Mouse (Mus musculus) stomach, embryonic 16.5 days (tissue): Measurements from ENCODE around the gene Frat2. TPM values are rescaled to one million over a fixed set of nuclear protein-coding genes. Genes with fewer than 3 reads are reported as not detected.
A peak's percentile ranks its signal among the peaks of the same experiment; 100 is the strongest.

Experiments
- ATAC-seq: fragments of 200-750 bp; cut with Nextera tagmentation; 2 replicates; pipeline ENCODE4 v1.8.0; 2017; ENCODE audit warnings: moderate number of reproducible peaks, moderate TSS enrichment; ENCODE audit not compliant: insufficient read depth, low FRiP score
- H3K27ac ChIP-seq: fragments of 300-500 bp; sonication (generic); 2 replicates; pipeline ENCODE4 v1.5.1; 2014; ENCODE audit warnings: low read length
- H3K27me3 ChIP-seq: fragments of 300-500 bp; sonication (generic); 2 replicates; pipeline ENCODE4 v1.6.1; 2014; ENCODE audit warnings: low read length, control low read depth, mixed read lengths; ENCODE audit not compliant: control insufficient read depth, insufficient read depth
- H3K36me3 ChIP-seq: fragments of 300-500 bp; sonication (generic); 2 replicates; pipeline ENCODE4 v1.6.1; 2014; ENCODE audit warnings: low read length; ENCODE audit not compliant: control insufficient read depth, insufficient read depth
- H3K4me1 ChIP-seq: fragments of 300-500 bp; sonication (generic); 2 replicates; pipeline ENCODE4 v1.6.1; 2014; ENCODE audit warnings: low read length, control low read depth, mixed read lengths; ENCODE audit not compliant: control insufficient read depth, insufficient read depth
- H3K4me2 ChIP-seq: fragments of 300-500 bp; sonication (generic); 2 replicates; pipeline ENCODE4 v1.6.1; 2014; ENCODE audit warnings: low read depth, low read length, mixed read lengths
- H3K4me3 ChIP-seq: fragments of 300-500 bp; sonication (generic); replicated peaks from 2 replicates; pipeline ENCODE4 v1.5.1; 2014; ENCODE audit warnings: mild to moderate bottlenecking, low read length
- H3K9ac ChIP-seq: fragments of 300-500 bp; sonication (generic); 2 replicates; pipeline ENCODE4 v1.6.1; 2014; ENCODE audit warnings: low read length
- H3K9me3 ChIP-seq: fragments of 300-500 bp; sonication (generic); replicated peaks from 2 replicates; pipeline ENCODE4 v1.6.1; 2016; ENCODE audit warnings: low read length, control low read depth; ENCODE audit not compliant: control insufficient read depth
- WGBS: fragments of 180-500 bp; shearing (Covaris S2); extraction: QIAGEN DNeasy Blood & Tissue Kit; methylation state at CpG from one replicate; pipeline ENCODE4 v1.1.7; 2014; 5-methylcytosine and 5-hydroxymethylcytosine counted together
- polyA plus RNA-seq: library from polyadenylated mRNA; unstranded; fragments of >200 nt; fragmentation: Nextera tagmentation; extraction: Ambion mirVana; gene quantifications from 2 replicates; pipeline ENCODE4 v1.2.1, GENCODE M21; 2015

The Frat2 gene
- 1.7 and 3.0 TPM in 2 replicates for polyA plus RNA-seq

- H3K4me3 ChIP-seq = peak within 1 kb of the TSS; percentile 69
- peaks cover 8% of the 10 kb centered on the region for H3K4me1 ChIP-seq
Observed at GRCm38 (mm10) chr19:41847992-41848851, at the start of gene Frat2. Frat2 (minus strand) TSS chr19:41848132.

GRCm38 (mm10) chr19:41896319-41896711 lies 48.4 kb upstream of the Frat2 start:
- Histone ChIP-seq H3K9ac (peak overlapping the region; percentile 72), H3K4me3 (peak overlapping the region; percentile 84), H3K9me3 (no peaks in the 10 kb centered on the region), H3K27me3 (no peaks in the 10 kb centered on the region), H3K36me3 (no peaks in the 10 kb centered on the region; the same call in 1 of the 2 replicates), H3K4me2 (peak overlapping the region; percentile 89), H3K4me1 (peaks cover 8% of the 10 kb centered on the region), H3K27ac (0 out of 2 replicates have a peak overlapping the region, but pooled peaks have one; percentile 27)
- no peak; the same call in 1 of the 2 replicates for ATAC-seq
- 19% methylated on average over 18 of the region's 18 CpGs for WGBS

More at GRCm38 (mm10) chr19:41847992-41848851, at the start of gene Frat2:
- H3K9ac ChIP-seq = peak within 1 kb of the TSS; percentile 83
- no peaks in the 10 kb centered on the region for H3K9me3 ChIP-seq
- H3K27me3 ChIP-seq = no peaks in the 10 kb centered on the region
- H3K27ac ChIP-seq = peak within 1 kb of the TSS; percentile 88
- H3K4me2 ChIP-seq = peak within 1 kb of the TSS; percentile 95
- ATAC-seq = peak; percentile 94
- H3K36me3 ChIP-seq = no peaks in the 10 kb centered on the region
- under 1% methylated on average over 71 of the region's 72 CpGs for WGBS

- 1% methylated on average over 46 of the region's 46 CpGs for WGBS
- 0 out of 2 replicates have a peak within 1 kb of the TSS, but pooled peaks have one; percentile 27 for H3K27ac ChIP-seq
Observed at GRCm38 (mm10) chr19:41895460-41896318, 47.8 kb upstream of the Frat2 start, which contains the start of gene Rrp12. Rrp12 (minus strand) TSS chr19:41896173.

GRCm38 (mm10) chr19:41894959-41895358 lies 47.0 kb upstream of the Frat2 start:
- H3K4me1 ChIP-seq = peaks cover 8% of the 10 kb centered on the region
- H3K4me3 ChIP-seq = peak overlapping the region; percentile 84
- no peak for ATAC-seq
- H3K9ac ChIP-seq = peak overlapping the region; percentile 72
- peak overlapping the region; percentile 89 for H3K4me2 ChIP-seq
- WGBS = 34% methylated on average over 7 of the region's 7 CpGs
- H3K36me3 ChIP-seq = no peaks in the 10 kb centered on the region; the same call in 1 of the 2 replicates
- H3K27me3 ChIP-seq = no peaks in the 10 kb centered on the region
- H3K9me3 ChIP-seq = no peaks in the 10 kb centered on the region
- 0 out of 2 replicates have a peak overlapping the region, but pooled peaks have one; percentile 27 for H3K27ac ChIP-seq

More at GRCm38 (mm10) chr19:41895460-41896318, 47.8 kb upstream of the Frat2 start, which contains the start of gene Rrp12:
- Histone ChIP-seq H3K4me1 (peaks cover 8% of the 10 kb centered on the region), H3K27me3 (no peaks in the 10 kb centered on the region), H3K4me2 (peak within 1 kb of the TSS; percentile 89), H3K36me3 (no peaks in the 10 kb centered on the region; the same call in 1 of the 2 replicates), H3K4me3 (peak within 1 kb of the TSS; percentile 84), H3K9me3 (no peaks in the 10 kb centered on the region), H3K9ac (peak within 1 kb of the TSS; percentile 72)
- peak; percentile 90; the same call in 1 of the 2 replicates for ATAC-seq

GRCm38 (mm10) chr19:41888191-41888590 lies 40.3 kb upstream of the Frat2 start:
- Histone ChIP-seq H3K27ac (no peak overlapping the region), H3K9me3 (no peaks in the 10 kb centered on the region), H3K9ac (no peak overlapping the region), H3K4me1 (no peaks in the 10 kb centered on the region), H3K4me2 (no peak overlapping the region), H3K27me3 (no peaks in the 10 kb centered on the region), H3K36me3 (peaks cover 2% of the 10 kb centered on the region; the same call in 1 of the 2 replicates), H3K4me3 (no peak overlapping the region)
- ATAC-seq = no peak

- no peak for ATAC-seq
- 0 out of 2 replicates have a peak, but pooled peaks cover 2% of the 10 kb centered on the region for H3K36me3 ChIP-seq
- H3K9me3 ChIP-seq = no peaks in the 10 kb centered on the region
- 87% methylated on average over 9 of the region's 9 CpGs for WGBS
- H3K4me3 ChIP-seq = no peak overlapping the region
- no peak overlapping the region for H3K9ac ChIP-seq
- H3K4me1 ChIP-seq = no peaks in the 10 kb centered on the region
- H3K4me2 ChIP-seq = no peak overlapping the region
- H3K27me3 ChIP-seq = no peaks in the 10 kb centered on the region
- no peak overlapping the region for H3K27ac ChIP-seq
Observed at GRCm38 (mm10) chr19:41883882-41884281, 36.0 kb upstream of the Frat2 start.

- no peaks in the 10 kb centered on the region for H3K36me3 ChIP-seq
- H3K9me3 ChIP-seq = no peaks in the 10 kb centered on the region
- no peak overlapping the region for H3K4me2 ChIP-seq
- H3K4me1 ChIP-seq = no peaks in the 10 kb centered on the region
- H3K27me3 ChIP-seq = no peaks in the 10 kb centered on the region
- ATAC-seq = no peak
- no peak overlapping the region for H3K9ac ChIP-seq
- 93% methylated on average over 4 of the region's 4 CpGs for WGBS
- no peak overlapping the region for H3K27ac ChIP-seq
- H3K4me3 ChIP-seq = no peak overlapping the region
Observed at GRCm38 (mm10) chr19:41881842-41882241, 33.9 kb upstream of the Frat2 start.

- H3K4me3 ChIP-seq = no peak overlapping the region
- 0 out of 2 replicates have a peak, but pooled peaks cover 2% of the 10 kb centered on the region for H3K36me3 ChIP-seq
- ATAC-seq = no peak
- H3K9me3 ChIP-seq = no peaks in the 10 kb centered on the region
- no peaks in the 10 kb centered on the region for H3K4me1 ChIP-seq
- no peak overlapping the region for H3K4me2 ChIP-seq
- no peak overlapping the region for H3K27ac ChIP-seq
- 91% methylated on average over 14 of the region's 14 CpGs for WGBS
- H3K9ac ChIP-seq = no peak overlapping the region
- no peaks in the 10 kb centered on the region for H3K27me3 ChIP-seq
Observed at GRCm38 (mm10) chr19:41874356-41874755, 26.4 kb upstream of the Frat2 start.
